Mouse (Mus musculus) megakaryocyte, adult 5-6 weeks (primary cell): Measurements from ENCODE around the gene Tlr6. TPM values are rescaled to one million over a fixed set of nuclear protein-coding genes. Genes with fewer than 3 reads are reported as not detected.

Experiments used
- ATAC-seq: 2 replicates; pipeline ENCODE4 v1.8.0; 2016; ENCODE audit warnings: mild to moderate bottlenecking, inconsistent platforms; ENCODE audit not compliant: poor library complexity, severe bottlenecking
- total RNA-seq, 2 experiments: library from RNA; stranded (forward) in 1 of 2; stranded (reverse) in 1 of 2; fragments of 153-499, 151-499 nt in 1 of 2; fragments of 221-1000, 200-1000 nt in 1 of 2; gene quantifications; 2 replicates each; pipeline versions ENCODE4 v1.2.3 to v1.2.4; 2015 to 2017

Tlr6 gene
- total RNA-seq (2015) (14.0 and 14.2 TPM in 2 replicates), total RNA-seq (2017) (8.7 and 10.6 TPM in 2 replicates)

DNA sequence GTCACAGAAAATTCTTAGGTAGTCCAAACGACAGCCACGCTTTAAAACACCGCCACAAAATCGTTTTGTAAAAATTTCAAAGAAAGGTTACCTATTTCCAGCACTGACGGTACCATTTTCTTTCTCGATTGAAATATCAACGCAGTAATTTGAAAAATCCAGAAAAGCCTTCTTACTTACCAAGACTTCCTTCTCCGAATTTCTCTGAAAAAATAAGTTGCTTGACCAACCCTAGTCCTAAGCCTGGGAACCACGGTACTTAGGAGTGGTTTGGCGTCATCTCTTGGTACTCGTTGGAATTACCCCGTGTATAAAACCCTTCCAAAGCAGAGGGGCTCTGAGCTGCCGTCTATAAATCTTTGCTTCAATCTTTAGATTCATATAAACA lies at the start of gene Tlr6:
Gene Tlr6 (minus strand): TSS at position 255 of the 388 bp plus-strand sequence.
- no peak; the same call in 1 of the 2 replicates for ATAC-seq

- no peak for ATAC-seq
Observed at GRCm38 (mm10) chr5:65006011-65006491, 46.2 kb upstream of the Tlr6 start.

- no peak for ATAC-seq
Observed at GRCm38 (mm10) chr5:65005251-65005650, 45.4 kb upstream of the Tlr6 start.

DNA sequence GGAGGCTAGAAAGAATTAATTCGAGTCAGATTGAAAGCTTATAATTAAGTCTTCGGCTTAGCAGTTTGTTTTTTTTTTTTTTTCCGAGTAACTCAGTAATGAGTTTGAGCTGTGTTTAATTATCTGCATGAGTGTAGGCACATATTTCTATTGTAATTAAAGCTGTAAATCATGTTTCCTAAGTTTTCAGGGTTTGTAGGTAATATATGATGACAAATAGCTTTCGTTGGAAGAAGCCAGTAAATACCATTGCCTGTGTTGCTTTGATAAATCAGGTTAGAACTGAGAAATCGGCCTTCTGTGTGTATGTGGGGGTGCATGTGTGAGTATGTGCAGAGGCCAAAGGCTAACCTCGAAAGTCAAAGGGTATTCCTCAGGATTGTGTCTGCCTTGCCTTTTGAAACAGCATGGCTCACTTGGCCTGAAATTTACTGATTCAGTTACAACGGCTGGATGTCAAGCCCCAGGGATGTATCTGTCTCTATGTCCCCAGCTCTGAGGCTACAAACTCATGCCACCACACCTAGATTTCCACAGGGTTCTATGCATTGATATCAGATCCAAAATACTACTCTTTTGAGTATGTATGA lies 44.1 kb upstream of the Tlr6 start:
- ATAC-seq, result no peak

- peak; percentile 56 for ATAC-seq
Observed at GRCm38 (mm10) chr5:65002940-65003824, 43.3 kb upstream of the Tlr6 start.

DNA sequence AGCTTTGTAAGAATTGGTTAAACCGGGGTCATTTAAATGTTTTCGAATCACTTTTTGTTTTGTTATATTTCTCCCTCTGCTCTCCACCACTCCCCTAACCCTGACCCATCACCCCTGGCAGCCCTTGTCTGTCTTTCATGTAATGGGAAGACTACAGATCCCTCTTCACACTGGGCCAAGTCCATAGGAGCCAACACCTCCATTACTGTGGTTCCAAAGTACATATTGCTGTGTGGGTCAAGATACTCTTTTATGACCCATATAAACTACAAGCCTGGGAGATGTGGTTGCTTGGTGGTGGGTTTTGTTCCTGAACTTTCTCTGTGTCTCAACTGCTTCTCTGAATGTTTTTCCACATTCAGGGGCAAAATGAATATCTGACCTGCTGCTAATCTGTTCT lies 35.5 kb upstream of the Tlr6 start:
- no peak for ATAC-seq

GRCm38 (mm10) chr5:64992540-64992939 lies 32.6 kb upstream of the Tlr6 start:
- ATAC-seq, result no peak

DNA sequence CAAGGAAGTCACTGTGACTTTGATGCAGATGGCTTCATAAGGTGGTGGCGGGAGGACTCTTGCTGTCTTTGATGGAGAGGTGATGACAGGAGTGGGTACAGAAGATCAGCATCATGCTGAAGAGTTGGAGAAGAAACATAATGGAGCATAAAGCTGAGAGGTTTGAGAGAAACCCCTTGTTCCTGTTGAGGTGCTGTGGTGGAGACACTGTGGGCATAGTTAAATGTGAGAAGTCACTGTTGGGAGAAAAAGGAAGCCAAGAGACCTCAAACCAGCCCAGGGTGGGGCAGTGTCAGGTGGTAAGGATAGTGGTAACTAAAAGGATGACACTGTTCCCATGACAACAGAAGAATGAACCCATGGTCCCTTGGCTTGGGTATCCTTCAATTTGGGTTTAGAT lies 30.0 kb upstream of the Tlr6 start:
- peak; percentile 96 for ATAC-seq

DNA sequence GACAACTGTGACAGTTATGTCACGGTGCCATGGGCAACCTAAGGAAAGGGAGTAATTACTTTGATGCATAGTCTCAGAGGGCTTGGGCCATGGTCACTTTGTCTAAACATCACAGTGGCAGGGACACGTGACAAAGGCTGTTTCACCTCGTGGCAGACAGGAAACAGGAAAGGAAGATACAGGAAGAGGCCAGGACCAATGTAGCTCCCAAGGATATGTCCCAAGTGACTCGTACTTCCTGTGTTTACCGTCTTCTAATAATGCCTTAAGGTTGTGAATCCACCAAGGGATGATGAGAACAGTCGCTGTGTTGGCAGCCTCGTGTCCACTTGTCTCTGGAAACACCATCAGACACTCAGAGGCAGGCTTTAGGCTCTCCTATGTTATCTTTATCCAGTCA lies 26.1 kb upstream of the Tlr6 start:
- ATAC-seq, result no peak

DNA sequence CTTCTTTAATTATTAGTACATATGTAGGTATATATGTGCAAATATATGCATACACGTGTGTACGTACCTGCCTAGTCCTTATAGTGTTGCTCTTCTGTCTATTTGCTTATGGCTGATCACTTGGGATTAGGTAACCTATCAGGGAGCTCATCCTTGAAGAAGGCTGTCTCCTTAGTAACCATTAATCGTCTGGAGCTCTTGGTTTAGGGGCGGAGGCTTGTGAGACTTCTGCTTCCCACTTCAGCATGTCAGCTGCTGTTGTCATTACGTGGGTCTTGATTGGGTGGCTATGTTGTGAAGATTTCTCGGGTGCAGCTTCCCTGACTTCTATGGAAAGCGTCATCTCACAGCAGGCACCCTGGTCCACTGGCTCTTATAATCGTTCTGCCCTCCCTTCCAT lies 17.2 kb upstream of the Tlr6 start:
- no peak for ATAC-seq

DNA sequence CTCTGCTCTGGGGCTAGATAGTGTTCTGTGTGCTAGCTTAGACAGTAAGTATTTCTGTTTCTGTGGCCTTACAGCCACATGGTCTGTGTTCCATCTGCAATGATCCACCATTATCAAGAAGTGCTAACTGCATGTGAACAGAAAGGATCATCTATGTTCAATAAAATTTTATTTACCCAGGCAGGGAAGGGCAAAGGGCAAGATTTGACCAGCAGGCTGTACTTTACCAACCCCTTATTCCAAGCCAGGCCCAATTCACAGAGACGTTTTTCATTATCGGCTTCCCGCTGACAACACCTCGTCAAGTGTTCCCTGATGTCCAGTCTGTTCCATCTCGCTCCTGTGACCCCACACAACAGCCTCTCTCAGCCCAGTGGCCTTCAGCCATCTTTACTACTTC lies 15.2 kb upstream of the Tlr6 start:
- ATAC-seq, result no peak

GRCm38 (mm10) chr5:64969861-64970771 lies 10.2 kb upstream of the Tlr6 start, which contains the start of gene Fam114a1:
Gene Fam114a1, plus strand, starts transcription at chr5:64970071.
- ATAC-seq, result peak; percentile 97

- peak; percentile 27 for ATAC-seq
Observed at GRCm38 (mm10) chr5:64968961-64969860, 9.3 kb upstream of the Tlr6 start.

GRCm38 (mm10) chr5:64963735-64964134 lies 3.8 kb upstream of the Tlr6 start:
- ATAC-seq, result no peak

- ATAC-seq, result no peak
Observed at GRCm38 (mm10) chr5:64963271-64963670, 3.4 kb upstream of the Tlr6 start.

GRCm38 (mm10) chr5:64960857-64961391 lies 1.0 kb upstream of the Tlr6 start:
- peak; percentile 82 for ATAC-seq

DNA sequence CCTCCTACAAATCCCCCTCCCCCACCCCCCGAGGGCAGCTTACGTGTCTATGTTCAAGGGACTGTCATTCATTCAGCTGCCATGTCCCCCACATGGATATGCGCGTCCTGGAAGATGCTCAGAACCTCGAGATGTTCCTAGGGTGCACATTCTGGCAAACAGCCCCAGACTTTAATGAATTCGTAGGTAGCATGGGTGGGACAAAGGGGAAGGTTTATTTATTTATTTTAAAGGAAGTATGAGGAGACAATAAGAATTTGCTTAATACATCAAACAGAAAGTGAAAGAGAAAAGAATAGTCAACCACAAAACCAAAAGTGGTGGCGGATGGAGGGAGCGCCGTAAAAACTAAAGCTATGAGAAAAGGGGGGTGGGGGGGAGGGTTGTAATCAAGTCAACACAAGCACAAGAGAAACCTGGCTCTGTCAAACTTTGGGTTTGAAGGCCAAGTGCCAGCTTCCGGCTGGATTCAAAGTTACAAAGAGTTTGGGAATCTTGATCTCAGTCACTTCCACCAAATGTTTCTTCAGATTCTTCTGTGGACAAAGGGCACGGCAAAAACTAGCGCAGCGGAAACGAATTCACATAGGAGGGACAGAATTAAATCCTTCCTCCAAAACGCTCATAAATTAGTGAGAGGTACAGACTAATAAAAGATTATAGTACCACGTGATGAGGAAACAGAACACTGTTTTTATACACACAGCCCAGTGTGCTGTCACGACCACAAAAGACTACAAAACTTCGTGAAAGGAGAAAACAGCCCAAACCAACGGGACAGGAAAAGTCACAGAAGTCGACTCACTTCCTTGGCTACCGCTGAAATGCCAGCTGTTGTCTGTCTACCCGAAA lies 680 bp downstream of the Tlr6 start:
- ATAC-seq, result no peak

GRCm38 (mm10) chr5:64954931-64955330 lies 5.0 kb downstream of the Tlr6 start:
- ATAC-seq, result no peak

DNA sequence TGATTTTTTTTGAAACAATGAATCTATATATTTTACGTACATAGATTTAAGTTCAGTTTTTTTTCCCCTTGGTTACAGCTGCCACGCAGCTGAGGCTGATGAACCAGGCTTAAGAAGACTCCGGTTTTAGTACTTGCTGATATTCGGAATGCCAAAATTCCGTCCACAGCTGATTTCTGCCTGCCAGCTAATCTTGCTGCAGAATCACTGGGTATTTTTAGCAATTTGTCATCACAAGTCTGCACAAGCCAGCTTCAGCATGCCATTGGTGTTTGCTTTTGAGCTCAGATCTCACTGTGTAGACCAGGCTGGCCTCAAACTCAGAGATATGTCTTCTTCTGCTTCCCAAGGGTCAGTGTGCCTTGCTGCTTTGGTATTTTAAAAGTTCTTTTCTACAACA lies 8.4 kb downstream of the Tlr6 start:
- no peak for ATAC-seq
